Mouse (Mus musculus) adrenal gland, adult 10 weeks (tissue): ENCODE data around the gene Olfr1419. TPM values are rescaled to one million over a fixed set of nuclear protein-coding genes. Genes with fewer than 3 reads are reported as not detected.

Source experiments
- polyA plus RNA-seq: library from polyadenylated mRNA; stranded (reverse); fragments of 350-450 nt; fragmentation: Illumina TruSeq; extraction: RNeasy Lipid Tissue Mini Kit (QIAGEN cat#74804); gene quantifications from one replicate; pipeline ENCODE4 v1.2.3, GENCODE M21; 2014; ENCODE audit warnings: low read depth, low replicate concordance

The Olfr1419 gene
- polyA plus RNA-seq = not detected

GRCm38 (mm10) chr19:11875006-11875405 lies at the start of gene Olfr1419:
Gene Olfr1419 (minus strand): TSS chr19:11875106.

GRCm38 (mm10) chr19:11912037-11912532 lies 37.2 kb upstream of the Olfr1419 start, which contains the start of gene Patl1:
Gene Patl1 (plus strand): TSS chr19:11912399.

GRCm38 (mm10) chr19:11886265-11886664 lies 11.4 kb upstream of the Olfr1419 start, which contains the start of gene Olfr1420:
Gene Olfr1420 (plus strand): TSS chr19:11886565.

GRCm38 (mm10) chr19:11860966-11861365 lies 13.9 kb downstream of the Olfr1419 start, which contains the start of gene Olfr1418:
Gene Olfr1418 (minus strand): TSS chr19:11861066.

GRCm38 (mm10) chr19:11839119-11839518 lies 35.8 kb downstream of the Olfr1419 start, which contains the start of gene Olfr1417:
Gene Olfr1417 (minus strand): TSS chr19:11839219.

GRCm38 (mm10) chr19:11819143-11819700 lies 55.7 kb downstream of the Olfr1419 start, which contains the start of gene Stx3:
Gene Stx3 (minus strand): TSS chr19:11819403.

Other genes with a start within 250 kb of the Olfr1419 start
- not detected for gene Ms4a3, start 234.3 kb downstream of the Olfr1419 start, polyA plus RNA-seq
- 3.6 TPM for gene Oosp2, start 214.5 kb downstream of the Olfr1419 start, polyA plus RNA-seq
- 3.4 TPM for gene Oosp1, start 184.0 kb downstream of the Olfr1419 start, polyA plus RNA-seq
- gene Oosp3, start 178.1 kb downstream of the Olfr1419 start, polyA plus RNA-seq = not detected
- not detected for gene Gif, start 127.6 kb downstream of the Olfr1419 start, polyA plus RNA-seq
- gene Mrpl16, start 104.7 kb downstream of the Olfr1419 start, polyA plus RNA-seq = 58.3 TPM
- gene Stx3, start 55.7 kb downstream of the Olfr1419 start, polyA plus RNA-seq = 17.1 TPM
- gene Olfr1417, start 35.9 kb downstream of the Olfr1419 start, polyA plus RNA-seq = not detected
- gene Olfr1418, start 14.0 kb downstream of the Olfr1419 start, polyA plus RNA-seq = not detected
- gene Olfr1420, start 11.5 kb upstream of the Olfr1419 start, polyA plus RNA-seq = not detected
- gene Patl1, start 37.3 kb upstream of the Olfr1419 start, polyA plus RNA-seq = 39.1 TPM
- 51.8 TPM for gene Osbp, start 90.8 kb upstream of the Olfr1419 start, polyA plus RNA-seq
- not detected for gene Olfr1423, start 166.2 kb upstream of the Olfr1419 start, polyA plus RNA-seq
- not detected for gene Olfr1424, start 187.6 kb upstream of the Olfr1419 start, polyA plus RNA-seq
- not detected for gene Olfr1425, start 202.6 kb upstream of the Olfr1419 start, polyA plus RNA-seq
- gene Olfr1426, start 216.9 kb upstream of the Olfr1419 start, polyA plus RNA-seq = not detected
- not detected for gene Olfr1427, start 228.2 kb upstream of the Olfr1419 start, polyA plus RNA-seq
- gene Olfr1428, start 240.8 kb upstream of the Olfr1419 start, polyA plus RNA-seq = not detected
- gene Olfr76, start 248.1 kb upstream of the Olfr1419 start, polyA plus RNA-seq = not detected